In genomic region chr7:28373131-28373581, GRCm38 (mm10) we compare ENCODE assay signal across 8 mouse cellular contexts. TPM values are rescaled to one million over a fixed set of nuclear protein-coding genes. Genes with fewer than 3 reads are reported as not detected.
DNase-seq lines count a peak whose midpoint lies in the region; TF ChIP-seq lines count a peak whose summit lies in the region.

No protein-coding gene starts in this region.

- H3K27me3 ChIP-seq in E14TG2a.4 (ENCODE audit: insufficient read depth, low read length): peaks cover 23% of the 10 kb centered on the region
- peaks cover 29% of the 10 kb centered on the region for H3K27me3 ChIP-seq in erythroblast, embryonic 14.5 days (ENCODE audit: control insufficient read depth)

- peaks cover 63% of the 10 kb centered on the region for H3K4me1 ChIP-seq in E14TG2a.4 (replicated peaks; ENCODE audit: low read depth, low read length)
- peaks cover 1% of the 10 kb centered on the region; the same call in 1 of the 2 replicates for H3K4me1 ChIP-seq in bone marrow, adult 2 months (ENCODE audit: control insufficient read depth, insufficient read depth, low read length)
- peaks cover 72% of the 10 kb centered on the region for H3K4me1 ChIP-seq in erythroblast, embryonic 14.5 days (ENCODE audit: control insufficient read depth)
- H3K4me1 ChIP-seq in lung, adult 2 months (ENCODE audit: control insufficient read depth, insufficient read depth, low read length): peaks cover 7% of the 10 kb centered on the region; the same call in 1 of the 2 replicates

- intact Hi-C loops in heart, postnatal 10 days (cut with DNase I): loop anchor here (1.0 to 10.0 kb wide), 2 partner anchors 13 to 582 kb away; no protein-coding TSS in a partner anchor

- H3K27ac ChIP-seq in bone marrow, adult 2 months (ENCODE audit: control insufficient read depth, insufficient read depth, low read depth, low read length, poor library complexity): peak overlapping the region; percentile 77

- under 1% methylated on average over 9 of the region's 9 CpGs for whole genome bisulfite sequencing in bone marrow, adult 2 months
- 0% methylated on average over 9 of the region's 9 CpGs for WGBS in lung, adult 2 months

- peak; percentile 89 to 91 for DNase-seq in heart, postnatal 10 days
- DNase-seq in layer of hippocampus, adult 18-20 months (ENCODE audit: low spot score in 2 of 2): peak; percentile 54 to 90
- DNase-seq in lung, adult 2 months: peak; percentile 72
- peak; percentile 70 for DNase-seq in retina, adult 2 months (ENCODE audit: low read depth, low spot score)
- DNase-seq in thymus, postnatal 36 days: peak; percentile 70 to 73

- H3K36me3 ChIP-seq in E14TG2a.4 (ENCODE audit: insufficient read depth, low read length): peaks cover 38% of the 10 kb centered on the region
- H3K36me3 ChIP-seq in erythroblast, embryonic 14.5 days (ENCODE audit: control insufficient read depth): peaks cover 12% of the 10 kb centered on the region

- TF ChIP-seq POLR2A in bone marrow, adult 2 months (IDR thresholded peaks at IDR 0.05; ENCODE audit: borderline replicate concordance, control insufficient read depth, low read depth, low read length): no peak
- TF ChIP-seq POLR2A in lung, adult 2 months (IDR thresholded peaks at IDR 0.05; ENCODE audit: borderline replicate concordance, extremely low read depth, low read depth, low read length): no peak

- TF ChIP-seq CTCF in E14TG2a.4 (conservative IDR thresholded peaks at IDR 0.05; ENCODE audit: low read length): peak; percentile 86
- TF ChIP-seq CTCF in bone marrow, adult 2 months (IDR thresholded peaks at IDR 0.05; ENCODE audit: control insufficient read depth, insufficient read depth, low read length): no peak
- peak; percentile 27; the same call in 1 of the 2 replicates for TF ChIP-seq CTCF in lung, adult 2 months (IDR thresholded peaks at IDR 0.05; ENCODE audit: insufficient read depth, low read length)

- no peaks in the 10 kb centered on the region for H3K9me3 ChIP-seq in E14TG2a.4 (ENCODE audit: low read length)
- no peaks in the 10 kb centered on the region for H3K9me3 ChIP-seq in erythroblast, embryonic 14.5 days (ENCODE audit: control insufficient read depth, low read length)

- peak overlapping the region; percentile 89 for H3K4me3 ChIP-seq in E14TG2a.4 (replicated peaks; ENCODE audit: low read length)
- peak overlapping the region; percentile 69 for H3K4me3 ChIP-seq in bone marrow, adult 2 months (replicated peaks; ENCODE audit: control insufficient read depth, low read depth, low read length)
- H3K4me3 ChIP-seq in erythroblast, embryonic 14.5 days (replicated peaks): peak overlapping the region; percentile 67
- H3K4me3 ChIP-seq in lung, adult 2 months (replicated peaks; ENCODE audit: extremely low read depth, low read depth, low read length): peak overlapping the region; percentile 71

RNA-seq across cellular contexts. Expression of gene Plekhg2, which starts 0.8 kb away (rescaled TPM):
- polyA plus RNA-seq in bone marrow, adult 2 months (2011; ENCODE audit: insufficient read depth, insufficient read length, low replicate concordance, missing spikeins): 15.6 and 26.3 TPM in 2 replicates
- 0.45 and 0.53 TPM in 2 replicates for polyA plus RNA-seq in erythroblast, embryonic 14.5 days (2012)
- total RNA-seq in heart, postnatal 10 days (2021): 10 to 100 TPM; 36.0 to 42.3 TPM
- 1 to 10 TPM; 4.8 to 5.1 TPM for total RNA-seq in layer of hippocampus, adult 18-20 months (2021)
- 37.5 and 40.0 TPM in 2 replicates for polyA plus RNA-seq in lung, adult 2 months (2012; rRNA removed)

RNA-seq across cellular contexts. Expression of gene Zfp36, which starts 6.9 kb away (rescaled TPM):
- 25.5 and 53.7 TPM in 2 replicates for polyA plus RNA-seq in bone marrow, adult 2 months (2011; ENCODE audit: insufficient read depth, insufficient read length, low replicate concordance, missing spikeins)
- 2.3 and 2.8 TPM in 2 replicates for polyA plus RNA-seq in erythroblast, embryonic 14.5 days (2012)
- 10 to 100 TPM; 12.7 to 15.8 TPM for total RNA-seq in heart, postnatal 10 days (2021)
- total RNA-seq in layer of hippocampus, adult 18-20 months (2021): 1 to 10 TPM; 3.5 to 3.7 TPM
- polyA plus RNA-seq in lung, adult 2 months (2012; rRNA removed): 83.3 and 136 TPM in 2 replicates

RNA-seq across cellular contexts. Expression of gene Med29, which starts 19.4 kb away (rescaled TPM):
- 12.0 and 24.2 TPM in 2 replicates for polyA plus RNA-seq in bone marrow, adult 2 months (2011; ENCODE audit: insufficient read depth, insufficient read length, low replicate concordance, missing spikeins)
- 2.2 and 2.5 TPM in 2 replicates for polyA plus RNA-seq in erythroblast, embryonic 14.5 days (2012)
- total RNA-seq in heart, postnatal 10 days (2021): 10 to 100 TPM; 20.7 to 22.6 TPM
- 10 to 100 TPM; 21.4 to 22.1 TPM for total RNA-seq in layer of hippocampus, adult 18-20 months (2021)
- polyA plus RNA-seq in lung, adult 2 months (2012; rRNA removed): 37.3 and 39.2 TPM in 2 replicates

RNA-seq across cellular contexts. Expression of gene Paf1, which starts 19.6 kb away (rescaled TPM):
- polyA plus RNA-seq in bone marrow, adult 2 months (2011; ENCODE audit: insufficient read depth, insufficient read length, low replicate concordance, missing spikeins): 136 and 209 TPM in 2 replicates
- 5.1 and 6.7 TPM in 2 replicates for polyA plus RNA-seq in erythroblast, embryonic 14.5 days (2012)
- total RNA-seq in heart, postnatal 10 days (2021): 10 to 100 TPM; 41.7 to 51.2 TPM
- 10 to 100 TPM; 64.9 to 69.3 TPM for total RNA-seq in layer of hippocampus, adult 18-20 months (2021)
- polyA plus RNA-seq in lung, adult 2 months (2012; rRNA removed): 81.5 and 103 TPM in 2 replicates

RNA-seq across cellular contexts. Expression of gene Rps16, which starts 22.7 kb away (rescaled TPM):
- 838 and 1,358 TPM in 2 replicates for polyA plus RNA-seq in bone marrow, adult 2 months (2011; ENCODE audit: insufficient read depth, insufficient read length, low replicate concordance, missing spikeins)
- polyA plus RNA-seq in erythroblast, embryonic 14.5 days (2012): 212 and 288 TPM in 2 replicates
- 100 to 1,000 TPM; 768 to 852 TPM for total RNA-seq in heart, postnatal 10 days (2021)
- total RNA-seq in layer of hippocampus, adult 18-20 months (2021): 100 to 1,000 TPM; 481 to 546 TPM
- polyA plus RNA-seq in lung, adult 2 months (2012; rRNA removed): 529 and 774 TPM in 2 replicates

Comparison
In these comparisons a context has a peak if more than half of its experiments do, and no peak if none do; other contexts are left out.
1. Peak in every context shown above with its lines: DNase-seq, H3K4me3 ChIP-seq and H3K27ac ChIP-seq.
2. RNA of gene Plekhg2, which starts 0.8 kb away (polyA plus RNA-seq): 37.5 to 40.0 TPM in lung, adult 2 months and 15.6 to 26.3 TPM in bone marrow, adult 2 months; 0.45 to 0.53 TPM in erythroblast, embryonic 14.5 days; every median in the first group is over 10 times any median in the second.